Mouse (Mus musculus): ENCODE data around the gene Ppp1cc. TPM values are rescaled to one million over a fixed set of nuclear protein-coding genes. Genes with fewer than 3 reads are reported as not detected.

Ppp1cc gene
- polyA plus RNA-seq, 1 experiment from 2014 or later: 341 TPM

DNA sequence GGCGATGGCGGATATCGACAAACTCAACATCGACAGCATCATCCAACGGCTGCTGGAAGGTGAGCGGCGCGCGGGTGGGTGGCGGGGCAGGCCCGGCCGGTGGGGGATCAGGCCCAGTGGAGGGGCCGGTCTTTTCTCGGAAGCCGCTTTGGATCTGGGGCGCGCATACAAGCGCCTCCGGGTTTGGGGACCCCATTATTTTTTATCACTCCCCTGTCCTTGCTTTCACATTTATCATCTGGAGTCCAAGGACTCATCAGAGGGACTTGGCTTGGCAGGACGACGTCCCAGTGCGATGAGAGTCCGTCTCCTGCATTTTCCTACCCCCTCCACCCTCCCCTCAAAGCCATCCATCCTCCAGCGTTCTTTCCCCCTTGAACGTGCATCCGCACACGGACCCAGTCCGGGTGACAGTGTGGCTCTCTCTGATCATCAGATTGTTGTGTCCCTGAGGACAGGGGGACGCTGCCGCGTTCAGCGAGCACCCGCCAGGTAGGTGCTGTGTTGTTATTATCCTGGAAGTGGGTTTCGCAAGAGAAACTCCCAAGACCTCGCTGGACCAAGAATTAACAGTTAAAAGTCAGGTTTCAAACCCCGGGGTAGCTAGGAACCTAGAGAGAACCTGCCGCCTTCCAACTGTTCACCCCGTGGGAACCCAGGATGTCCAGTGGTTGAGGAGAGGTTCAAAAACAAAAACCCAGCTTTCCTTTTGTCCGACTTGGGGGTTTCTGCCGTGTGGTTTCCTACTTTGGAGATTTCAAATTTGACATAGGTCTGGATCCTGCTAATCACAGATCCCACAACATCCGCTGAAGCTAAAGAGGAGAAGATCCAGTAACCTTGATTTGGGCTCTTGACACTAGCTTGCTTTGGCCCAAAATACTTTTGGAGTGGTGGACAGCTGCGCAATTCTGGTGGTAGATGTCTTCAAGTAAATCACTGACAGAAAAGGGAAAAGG lies 758 bp downstream of the Ppp1cc start:
- WGBS: 3% methylated on average over 39 of the region's 42 CpGs
- no peak for DNase-seq (ENCODE audit: extremely low spot score, low spot score)
- peaks cover 73% of the 10 kb centered on the region for H3K4me1 ChIP-seq
- H3K4me3 ChIP-seq: peak overlapping the region; percentile 84
- peaks cover 47% of the 10 kb centered on the region for H3K36me3 ChIP-seq (replicated peaks)
- no peaks in the 10 kb centered on the region for H3K9me3 ChIP-seq
- H3K27me3 ChIP-seq (ENCODE audit: poor library complexity, severe bottlenecking): peaks cover 22% of the 10 kb centered on the region
- H3K27ac ChIP-seq: peak overlapping the region; percentile 97

DNA sequence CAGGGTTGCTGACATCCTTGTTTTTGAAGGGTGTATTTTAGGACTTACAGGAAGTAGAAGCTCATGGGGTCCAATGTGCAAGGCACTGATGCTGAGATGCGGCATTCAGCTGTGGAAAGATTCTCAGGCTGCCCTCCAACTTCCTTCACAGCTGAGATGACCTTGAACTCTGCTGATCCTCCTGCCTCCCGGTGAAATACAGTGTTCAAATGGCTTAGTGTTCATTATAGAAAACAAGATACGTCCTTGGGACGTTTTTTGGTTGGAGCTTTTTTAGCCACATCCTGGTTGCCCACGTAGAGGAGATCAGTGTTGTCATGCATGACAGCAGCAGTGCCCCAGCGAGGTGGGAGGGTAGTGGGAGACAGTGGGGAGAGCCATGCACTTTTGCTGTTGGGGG lies 5.1 kb downstream of the Ppp1cc start:
- no peaks in the 10 kb centered on the region for H3K27me3 ChIP-seq (ENCODE audit: poor library complexity, severe bottlenecking)
- no peaks in the 10 kb centered on the region for H3K9me3 ChIP-seq
- H3K4me1 ChIP-seq: peaks cover 81% of the 10 kb centered on the region
- H3K4me3 ChIP-seq: no peak overlapping the region
- no peak for DNase-seq (ENCODE audit: extremely low spot score, low spot score)
- H3K27ac ChIP-seq: no peak overlapping the region
- H3K36me3 ChIP-seq (replicated peaks): peaks cover 91% of the 10 kb centered on the region
- 75% methylated on average over 6 of the region's 6 CpGs for WGBS

DNA sequence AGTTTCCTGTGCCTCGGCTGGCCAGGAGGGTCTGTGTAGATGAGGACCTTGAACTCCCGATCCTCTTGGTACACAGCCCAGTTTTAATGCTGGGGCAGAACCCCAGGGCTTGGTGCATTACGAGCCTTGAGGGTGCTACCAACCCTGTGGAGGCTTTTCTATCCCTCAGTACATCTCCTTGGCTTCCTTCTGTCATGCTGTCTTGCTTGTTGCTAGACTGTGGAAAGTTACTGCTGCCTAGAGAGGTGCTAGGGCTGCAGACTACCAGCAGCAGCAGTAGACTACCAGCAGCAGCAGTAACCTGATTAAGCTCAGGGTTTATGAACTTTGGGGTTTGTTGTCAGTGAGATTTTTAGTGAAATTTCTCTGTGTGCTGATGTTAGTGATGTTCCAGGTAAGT lies 5.9 kb downstream of the Ppp1cc start:
- no peak overlapping the region for H3K4me3 ChIP-seq
- DNase-seq (ENCODE audit: extremely low spot score, low spot score): no peak
- no peaks in the 10 kb centered on the region for H3K9me3 ChIP-seq
- 93% methylated on average over 3 of the region's 3 CpGs for WGBS
- no peaks in the 10 kb centered on the region for H3K27me3 ChIP-seq (ENCODE audit: poor library complexity, severe bottlenecking)
- H3K27ac ChIP-seq: no peak overlapping the region
- peaks cover 81% of the 10 kb centered on the region for H3K4me1 ChIP-seq
- H3K36me3 ChIP-seq (replicated peaks): peaks cover 99% of the 10 kb centered on the region

DNA sequence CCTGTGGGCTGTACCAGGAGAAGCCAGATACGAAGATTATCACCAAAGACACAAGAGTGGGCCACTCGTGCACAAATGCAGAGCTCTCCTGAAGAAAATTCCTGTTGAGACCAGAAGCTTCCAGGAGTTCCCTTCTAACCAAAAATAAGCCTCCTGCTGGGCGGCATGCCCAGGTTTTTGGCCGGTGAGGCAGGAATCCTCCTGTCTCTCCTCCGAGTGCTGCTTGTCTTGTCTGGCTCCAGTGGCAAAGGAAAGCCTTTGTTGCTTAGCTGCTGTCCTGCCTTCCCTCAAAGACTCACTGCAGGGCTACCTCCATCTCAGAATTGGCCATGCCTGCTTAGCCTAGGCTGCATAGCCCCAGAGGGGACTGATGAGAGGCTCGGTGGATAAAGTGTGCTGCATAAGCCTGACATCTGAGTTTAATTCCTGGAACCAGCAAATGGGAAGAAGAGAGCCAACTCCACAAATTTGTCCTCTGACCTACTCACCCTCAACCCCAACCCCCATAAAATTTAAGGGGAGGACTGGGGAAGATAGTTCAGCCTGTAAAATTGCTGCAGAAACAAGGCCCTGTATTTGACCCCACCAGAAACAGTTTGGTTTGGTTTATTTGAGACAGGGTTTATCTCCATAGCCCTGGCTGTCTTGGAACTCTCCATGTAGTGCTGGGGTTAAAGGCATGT lies 7.3 kb downstream of the Ppp1cc start:
- Histone ChIP-seq H3K4me1 (peaks cover 68% of the 10 kb centered on the region), H3K9me3 (no peaks in the 10 kb centered on the region), H3K27ac (no peak overlapping the region), H3K36me3 (replicated peaks) (peaks cover 100% of the 10 kb centered on the region), H3K4me3 (no peak overlapping the region), H3K27me3 (ENCODE audit: poor library complexity, severe bottlenecking) (no peaks in the 10 kb centered on the region)
- DNase-seq (ENCODE audit: extremely low spot score, low spot score): no peak
- WGBS: 75% methylated on average over 6 of the region's 6 CpGs

DNA sequence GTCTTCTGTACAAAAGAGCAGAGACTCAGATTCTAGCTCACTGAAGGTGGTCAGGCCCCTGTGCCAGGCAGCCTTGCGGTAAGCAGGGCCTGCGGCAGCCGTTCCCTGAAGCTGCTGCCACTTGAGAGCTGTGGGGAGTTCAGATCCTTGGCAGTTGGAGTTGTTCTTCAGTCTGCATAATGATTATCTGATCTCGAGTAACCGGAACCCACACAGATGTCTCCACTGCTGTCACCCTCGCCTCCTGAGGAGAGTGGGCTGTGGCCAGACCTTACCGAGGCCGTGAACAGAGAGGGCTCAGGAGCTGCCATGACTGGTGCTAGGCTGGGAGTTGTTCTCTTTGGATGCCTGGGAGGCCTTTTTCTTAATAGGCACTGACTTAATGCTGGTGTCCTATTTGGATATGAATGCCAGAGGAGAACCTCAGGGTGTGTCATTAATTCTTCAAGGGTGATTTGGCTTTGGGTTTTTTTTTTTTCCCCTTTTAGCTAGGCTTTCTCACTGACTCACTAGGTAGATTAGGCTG lies 8.6 kb downstream of the Ppp1cc start:
- H3K4me1 ChIP-seq: peaks cover 55% of the 10 kb centered on the region
- peak overlapping the region; percentile 17; the same call in 1 of the 2 replicates for H3K27ac ChIP-seq
- 73% methylated on average over 8 of the region's 8 CpGs for WGBS
- H3K9me3 ChIP-seq: no peaks in the 10 kb centered on the region
- no peak for DNase-seq (ENCODE audit: extremely low spot score, low spot score)
- no peaks in the 10 kb centered on the region for H3K27me3 ChIP-seq (ENCODE audit: poor library complexity, severe bottlenecking)
- H3K36me3 ChIP-seq (replicated peaks): peaks cover 100% of the 10 kb centered on the region
- peak overlapping the region; percentile 9; the same call in 1 of the 2 replicates for H3K4me3 ChIP-seq

DNA sequence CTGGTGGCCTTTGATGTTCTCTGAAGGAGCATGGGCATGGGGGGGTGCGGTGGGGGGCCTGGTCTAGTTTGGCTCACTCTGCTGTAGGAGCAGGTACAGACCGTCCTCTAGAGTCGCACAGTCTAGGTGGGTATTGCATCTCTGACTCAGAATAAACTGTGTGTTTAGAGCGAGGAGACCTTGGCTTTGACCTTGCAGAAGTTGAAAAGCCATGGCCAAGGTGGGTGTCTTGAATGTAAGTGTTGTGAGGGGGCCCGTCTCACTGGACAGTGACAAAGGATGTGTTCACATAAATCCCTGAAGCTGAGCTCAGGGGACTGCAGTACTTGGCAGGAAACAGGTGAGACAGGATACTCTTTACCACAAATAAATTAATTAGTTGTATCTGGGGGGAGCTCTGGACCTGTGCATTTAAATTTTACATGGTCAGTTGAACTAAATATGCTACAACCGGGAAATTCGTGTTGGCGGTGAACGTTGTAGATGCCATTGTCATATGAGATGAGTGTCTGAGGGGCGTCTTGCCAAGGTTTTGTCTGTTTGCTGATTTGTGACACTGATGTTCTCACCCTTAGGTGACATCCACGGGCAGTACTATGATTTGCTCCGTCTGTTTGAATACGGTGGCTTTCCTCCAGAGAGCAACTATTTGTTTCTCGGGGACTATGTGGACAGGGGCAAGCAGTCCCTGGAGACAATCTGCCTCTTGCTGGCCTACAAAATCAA lies 10.4 kb downstream of the Ppp1cc start:
- DNase-seq (ENCODE audit: extremely low spot score, low spot score): no peak
- Histone ChIP-seq H3K27me3 (ENCODE audit: poor library complexity, severe bottlenecking) (no peaks in the 10 kb centered on the region), H3K36me3 (replicated peaks) (peaks cover 100% of the 10 kb centered on the region), H3K27ac (no peak overlapping the region), H3K4me1 (peaks cover 37% of the 10 kb centered on the region), H3K9me3 (no peaks in the 10 kb centered on the region), H3K4me3 (no peak overlapping the region)
- WGBS: 95% methylated on average over 14 of the region's 14 CpGs

DNA sequence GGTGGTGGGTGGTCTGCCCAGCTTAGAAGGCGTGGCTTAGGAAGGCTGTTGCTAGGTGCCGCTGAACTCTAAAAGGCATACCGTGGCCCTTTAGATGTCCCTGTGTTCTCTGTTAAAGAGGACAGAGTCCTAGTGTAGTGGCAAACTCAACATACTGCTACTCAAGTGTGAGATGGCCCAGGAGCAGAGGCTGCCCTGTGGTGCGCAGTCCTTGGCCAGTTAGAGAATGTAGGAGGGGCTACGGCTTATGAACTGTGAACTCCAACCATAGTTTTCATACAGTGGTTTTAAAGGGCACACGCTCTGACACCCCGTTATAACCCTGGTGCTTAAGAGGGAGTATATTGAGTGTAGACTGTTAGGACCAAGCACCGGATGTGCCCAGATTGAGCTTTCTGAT lies 13.0 kb downstream of the Ppp1cc start:
- H3K27ac ChIP-seq: no peak overlapping the region
- no peak for DNase-seq (ENCODE audit: extremely low spot score, low spot score)
- WGBS: 93% methylated on average over 8 of the region's 8 CpGs
- peaks cover 90% of the 10 kb centered on the region for H3K36me3 ChIP-seq (replicated peaks)
- H3K4me1 ChIP-seq: peaks cover 12% of the 10 kb centered on the region
- H3K4me3 ChIP-seq: no peak overlapping the region
- H3K9me3 ChIP-seq: no peaks in the 10 kb centered on the region
- H3K27me3 ChIP-seq (ENCODE audit: poor library complexity, severe bottlenecking): no peaks in the 10 kb centered on the region

DNA sequence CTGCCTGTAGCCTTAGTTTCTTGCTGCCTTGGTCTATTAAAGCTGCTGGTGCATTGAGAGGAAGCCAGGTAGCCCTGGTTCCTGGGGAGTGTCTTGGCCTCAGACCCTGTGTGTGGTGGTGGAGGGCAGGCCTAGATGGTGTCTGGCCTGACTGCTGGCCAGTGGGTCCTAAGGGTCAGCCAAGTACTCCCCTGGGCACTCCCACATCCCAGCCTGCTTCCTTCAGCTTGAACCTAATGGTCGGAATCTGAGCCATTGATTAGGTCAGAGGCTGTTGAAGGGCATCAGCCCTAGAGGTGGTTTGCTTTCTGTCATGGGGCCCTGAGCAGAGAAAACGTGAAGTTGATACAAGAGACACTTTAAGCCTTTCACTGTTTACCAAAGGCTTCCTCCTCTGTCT lies 17.3 kb downstream of the Ppp1cc start:
- Histone ChIP-seq H3K9me3 (no peaks in the 10 kb centered on the region), H3K4me3 (no peak overlapping the region), H3K27ac (no peak overlapping the region), H3K36me3 (replicated peaks) (peaks cover 67% of the 10 kb centered on the region), H3K27me3 (ENCODE audit: poor library complexity, severe bottlenecking) (no peaks in the 10 kb centered on the region), H3K4me1 (peaks cover 9% of the 10 kb centered on the region)
- 94% methylated on average over 2 of the region's 2 CpGs for WGBS
- no peak for DNase-seq (ENCODE audit: extremely low spot score, low spot score)

DNA sequence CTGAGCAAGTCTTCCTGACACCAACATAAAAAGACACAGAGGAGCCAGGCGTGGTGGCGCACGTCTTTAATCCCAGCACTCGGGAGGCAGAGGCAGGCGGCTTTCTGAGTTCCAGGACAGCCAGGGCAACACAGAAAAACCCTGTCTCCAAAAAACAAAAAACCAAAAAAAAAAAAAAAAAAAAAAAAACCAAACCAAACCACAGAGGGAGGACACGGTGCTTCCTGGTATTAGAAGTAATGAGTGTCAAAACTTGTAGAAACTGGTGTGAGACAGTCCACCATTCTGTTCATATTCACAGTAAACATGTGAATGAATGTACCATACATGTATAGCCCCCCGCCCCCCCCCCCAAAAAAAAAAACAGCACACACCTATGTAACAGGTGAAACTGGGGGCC lies 17.9 kb downstream of the Ppp1cc start:
- H3K4me3 ChIP-seq: no peak overlapping the region
- no peak for DNase-seq (ENCODE audit: extremely low spot score, low spot score)
- H3K36me3 ChIP-seq (replicated peaks): peaks cover 63% of the 10 kb centered on the region
- no peaks in the 10 kb centered on the region for H3K9me3 ChIP-seq
- peaks cover 9% of the 10 kb centered on the region for H3K4me1 ChIP-seq
- no peak overlapping the region for H3K27ac ChIP-seq
- 90% methylated on average over 7 of the region's 7 CpGs for WGBS
- H3K27me3 ChIP-seq (ENCODE audit: poor library complexity, severe bottlenecking): no peaks in the 10 kb centered on the region

DNA sequence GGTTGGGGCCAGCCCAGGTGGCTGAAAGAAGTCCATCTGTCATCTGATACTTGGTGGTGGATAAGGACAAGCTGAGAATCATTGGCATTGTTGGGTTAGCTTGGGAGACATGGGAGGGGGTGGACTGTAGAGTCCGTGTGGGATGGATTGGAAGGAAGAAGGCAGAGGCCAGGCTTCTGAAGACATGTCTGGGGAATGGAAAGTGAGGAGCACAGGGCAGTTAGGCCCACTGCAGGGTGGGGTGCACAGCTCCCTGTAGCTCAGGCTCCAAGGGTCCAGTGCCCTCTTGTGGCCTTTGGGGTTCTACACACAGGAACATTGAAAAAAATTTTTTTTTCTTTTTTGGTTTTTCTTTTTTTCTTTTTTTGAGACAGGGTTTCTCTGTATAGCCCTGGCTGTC lies 18.3 kb downstream of the Ppp1cc start:
- no peaks in the 10 kb centered on the region for H3K27me3 ChIP-seq (ENCODE audit: poor library complexity, severe bottlenecking)
- no peak overlapping the region for H3K4me3 ChIP-seq
- no peak overlapping the region for H3K27ac ChIP-seq
- no peaks in the 10 kb centered on the region for H3K9me3 ChIP-seq
- peaks cover 9% of the 10 kb centered on the region for H3K4me1 ChIP-seq
- H3K36me3 ChIP-seq (replicated peaks): peaks cover 61% of the 10 kb centered on the region
- DNase-seq (ENCODE audit: extremely low spot score, low spot score): peak; percentile 39
- WGBS: 52% methylated on average over 1 of the region's 1 CpGs

DNA sequence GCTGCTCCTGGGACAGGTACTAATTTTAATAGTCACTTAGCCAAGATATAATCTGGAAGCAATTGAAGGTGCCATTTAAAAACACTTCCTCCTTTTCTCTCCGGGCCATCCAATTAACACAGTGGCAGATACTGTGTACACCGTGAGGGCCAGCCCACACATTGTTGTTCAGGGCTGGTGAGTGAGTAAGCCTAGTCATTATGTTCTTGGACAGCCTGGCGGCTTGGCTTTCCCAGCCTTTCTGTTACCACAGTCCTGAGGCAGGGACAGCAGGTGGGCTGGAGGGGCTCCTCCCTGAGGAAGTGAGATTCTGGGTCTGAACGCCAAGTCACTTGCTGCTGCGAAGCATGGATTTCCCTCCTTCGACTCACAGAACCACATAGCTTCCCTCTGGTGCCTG lies 21.6 kb downstream of the Ppp1cc start:
- Histone ChIP-seq H3K4me3 (no peak overlapping the region), H3K4me1 (peaks cover 9% of the 10 kb centered on the region), H3K27ac (no peak overlapping the region), H3K36me3 (replicated peaks) (peaks cover 38% of the 10 kb centered on the region), H3K9me3 (peaks cover 3% of the 10 kb centered on the region; the same call in 1 of the 2 replicates), H3K27me3 (ENCODE audit: poor library complexity, severe bottlenecking) (no peaks in the 10 kb centered on the region)
- 63% methylated on average over 6 of the region's 6 CpGs for WGBS
- DNase-seq (ENCODE audit: extremely low spot score, low spot score): no peak

DNA sequence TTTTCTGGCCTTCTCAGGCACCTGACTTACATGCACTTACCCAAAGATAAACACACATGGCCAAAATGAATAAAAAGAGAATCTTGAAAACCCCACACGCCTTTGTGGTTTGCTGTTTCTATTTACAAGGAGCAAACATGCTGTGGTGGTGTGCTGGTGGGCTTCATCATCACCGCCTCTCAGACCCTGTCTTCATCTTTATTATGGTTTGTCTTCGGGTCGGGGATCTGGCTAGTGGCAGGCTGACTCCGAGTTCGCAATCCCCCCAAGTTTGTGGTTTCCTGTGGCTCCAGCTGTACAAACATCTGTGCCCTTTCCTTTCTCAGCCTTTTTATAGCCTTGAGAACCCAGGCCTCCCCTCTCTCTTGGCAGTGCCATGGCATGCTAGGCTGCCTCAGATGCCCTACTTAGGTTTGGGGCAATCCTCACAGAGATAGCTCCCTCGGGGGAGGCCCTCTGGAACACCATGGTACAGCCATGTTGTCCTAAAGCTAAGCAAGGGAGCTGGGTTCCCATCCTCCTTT lies 26.3 kb downstream of the Ppp1cc start:
- 94% methylated on average over 7 of the region's 7 CpGs for WGBS

More for the DNA sequence above, 26.3 kb downstream of the Ppp1cc start:
- Histone ChIP-seq H3K27ac (no peak overlapping the region), H3K9me3 (peaks cover 12% of the 10 kb centered on the region; the same call in 1 of the 2 replicates), H3K36me3 (replicated peaks) (peaks cover 6% of the 10 kb centered on the region; the same call in 1 of the 2 replicates), H3K27me3 (ENCODE audit: poor library complexity, severe bottlenecking) (no peaks in the 10 kb centered on the region), H3K4me3 (no peak overlapping the region), H3K4me1 (peaks cover 7% of the 10 kb centered on the region)
- no peak for DNase-seq (ENCODE audit: extremely low spot score, low spot score)
